Mouse (Mus musculus): ENCODE data around the gene Tmem59l. TPM values are rescaled to one million over a fixed set of nuclear protein-coding genes. Genes with fewer than 3 reads are reported as not detected.

The Tmem59l gene
- total and polyA plus RNA-seq, 2 experiments from 2014 or later = not detected

GRCm38 (mm10) chr8:70519606-70520005 is 32.4 kb upstream of the Tmem59l start:
- no peak overlapping the region for H3K4me3 ChIP-seq (ENCODE audit: low read depth, low read length)
- WGBS = 48% methylated on average over 2 of the region's 2 CpGs
- peaks cover 12% of the 10 kb centered on the region; the same call in 1 of the 2 replicates for H3K4me1 ChIP-seq (ENCODE audit: control insufficient read depth, insufficient read depth)
- ATAC-seq (ENCODE audit: insufficient read depth, low read depth) = no peak
- H3K9me3 ChIP-seq (replicated peaks; ENCODE audit: control insufficient read depth, low read length) = no peaks in the 10 kb centered on the region
- TF ChIP-seq EP300 (IDR thresholded peaks at IDR 0.05; ENCODE audit: low read depth) (no peak), CTCF (IDR thresholded peaks at IDR 0.05; ENCODE audit: low read depth) (no peak)
- H3K4me2 ChIP-seq (ENCODE audit: low read depth, low read length) = no peak overlapping the region
- DNase-seq (ENCODE audit: low spot score) = no peak
- H3K27me3 ChIP-seq (ENCODE audit: control insufficient read depth, insufficient read depth, low read length) = no peaks in the 10 kb centered on the region
- no peak overlapping the region for H3K27ac ChIP-seq (ENCODE audit: low read depth)
- no peak overlapping the region for H3K9ac ChIP-seq (replicated peaks; ENCODE audit: low read depth, low read length)
- H3K36me3 ChIP-seq (replicated peaks; ENCODE audit: control insufficient read depth, insufficient read depth, low read length) = peaks cover 33% of the 10 kb centered on the region

GRCm38 (mm10) chr8:70519043-70519442 is 31.9 kb upstream of the Tmem59l start:
- H3K27me3 ChIP-seq (ENCODE audit: control insufficient read depth, insufficient read depth, low read length) = no peaks in the 10 kb centered on the region
- no peak overlapping the region for H3K27ac ChIP-seq (ENCODE audit: low read depth)
- no peaks in the 10 kb centered on the region for H3K9me3 ChIP-seq (replicated peaks; ENCODE audit: control insufficient read depth, low read length)
- TF ChIP-seq EP300 (IDR thresholded peaks at IDR 0.05; ENCODE audit: low read depth) (no peak), CTCF (IDR thresholded peaks at IDR 0.05; ENCODE audit: low read depth) (no peak)
- DNase-seq (ENCODE audit: low spot score) (no peak), ATAC-seq (ENCODE audit: insufficient read depth, low read depth) (no peak)
- H3K36me3 ChIP-seq (replicated peaks; ENCODE audit: control insufficient read depth, insufficient read depth, low read length) = peaks cover 38% of the 10 kb centered on the region
- peaks cover 12% of the 10 kb centered on the region; the same call in 1 of the 2 replicates for H3K4me1 ChIP-seq (ENCODE audit: control insufficient read depth, insufficient read depth)
- no peak overlapping the region for H3K9ac ChIP-seq (replicated peaks; ENCODE audit: low read depth, low read length)
- 89% methylated on average over 6 of the region's 6 CpGs for WGBS
- no peak overlapping the region for H3K4me3 ChIP-seq (ENCODE audit: low read depth, low read length)
- H3K4me2 ChIP-seq (ENCODE audit: low read depth, low read length) = no peak overlapping the region

GRCm38 (mm10) chr8:70517940-70518643 is 30.9 kb upstream of the Tmem59l start:
- no peak for TF ChIP-seq CTCF (IDR thresholded peaks at IDR 0.05; ENCODE audit: low read depth)
- TF ChIP-seq EP300 (IDR thresholded peaks at IDR 0.05; ENCODE audit: low read depth) = no peak
- Histone ChIP-seq H3K9ac (replicated peaks; ENCODE audit: low read depth, low read length) (no peak overlapping the region), H3K27me3 (ENCODE audit: control insufficient read depth, insufficient read depth, low read length) (no peaks in the 10 kb centered on the region), H3K4me2 (ENCODE audit: low read depth, low read length) (no peak overlapping the region), H3K36me3 (replicated peaks; ENCODE audit: control insufficient read depth, insufficient read depth, low read length) (peaks cover 43% of the 10 kb centered on the region), H3K9me3 (replicated peaks; ENCODE audit: control insufficient read depth, low read length) (no peaks in the 10 kb centered on the region), H3K27ac (ENCODE audit: low read depth) (no peak overlapping the region), H3K4me1 (ENCODE audit: control insufficient read depth, insufficient read depth) (0 out of 2 replicates have a peak, but pooled peaks cover 7% of the 10 kb centered on the region), H3K4me3 (ENCODE audit: low read depth, low read length) (no peak overlapping the region)
- DNase-seq (ENCODE audit: low spot score) (no peak), ATAC-seq (ENCODE audit: insufficient read depth, low read depth) (no peak)
- WGBS = 75% methylated on average over 10 of the region's 10 CpGs

GRCm38 (mm10) chr8:70513441-70513840 is 26.3 kb upstream of the Tmem59l start:
- WGBS = 6% methylated on average over 2 of the region's 2 CpGs

GRCm38 (mm10) chr8:70512253-70512903 is 25.2 kb upstream of the Tmem59l start:
- Histone ChIP-seq H3K4me3 (ENCODE audit: low read depth, low read length) (no peak overlapping the region), H3K9me3 (replicated peaks; ENCODE audit: control insufficient read depth, low read length) (no peaks in the 10 kb centered on the region), H3K9ac (replicated peaks; ENCODE audit: low read depth, low read length) (no peak overlapping the region), H3K4me2 (ENCODE audit: low read depth, low read length) (no peak overlapping the region), H3K27me3 (ENCODE audit: control insufficient read depth, insufficient read depth, low read length) (no peaks in the 10 kb centered on the region), H3K36me3 (replicated peaks; ENCODE audit: control insufficient read depth, insufficient read depth, low read length) (peaks cover 36% of the 10 kb centered on the region), H3K27ac (ENCODE audit: low read depth) (no peak overlapping the region), H3K4me1 (ENCODE audit: control insufficient read depth, insufficient read depth) (peaks cover 14% of the 10 kb centered on the region)
- WGBS = 94% methylated on average over 11 of the region's 11 CpGs
- ATAC-seq (ENCODE audit: insufficient read depth, low read depth) = no peak
- DNase-seq (ENCODE audit: low spot score) = no peak
- TF ChIP-seq EP300 (IDR thresholded peaks at IDR 0.05; ENCODE audit: low read depth) (no peak), CTCF (IDR thresholded peaks at IDR 0.05; ENCODE audit: low read depth) (no peak)

More at GRCm38 (mm10) chr8:70513441-70513840, 26.3 kb upstream of the Tmem59l start:
- DNase-seq (ENCODE audit: low spot score) (no peak), ATAC-seq (ENCODE audit: insufficient read depth, low read depth) (no peak)
- TF ChIP-seq CTCF (IDR thresholded peaks at IDR 0.05; ENCODE audit: low read depth) = no peak
- TF ChIP-seq EP300 (IDR thresholded peaks at IDR 0.05; ENCODE audit: low read depth) = no peak
- Histone ChIP-seq H3K9me3 (replicated peaks; ENCODE audit: control insufficient read depth, low read length) (no peaks in the 10 kb centered on the region), H3K36me3 (replicated peaks; ENCODE audit: control insufficient read depth, insufficient read depth, low read length) (peaks cover 34% of the 10 kb centered on the region), H3K4me1 (ENCODE audit: control insufficient read depth, insufficient read depth) (peaks cover 14% of the 10 kb centered on the region), H3K27ac (ENCODE audit: low read depth) (no peak overlapping the region), H3K9ac (replicated peaks; ENCODE audit: low read depth, low read length) (no peak overlapping the region), H3K27me3 (ENCODE audit: control insufficient read depth, insufficient read depth, low read length) (no peaks in the 10 kb centered on the region), H3K4me3 (ENCODE audit: low read depth, low read length) (no peak overlapping the region), H3K4me2 (ENCODE audit: low read depth, low read length) (no peak overlapping the region)
